Mouse (Mus musculus) midbrain, embryonic 10.5 days (tissue): ENCODE data around the gene Dcaf7. TPM values are rescaled to one million over a fixed set of nuclear protein-coding genes. Genes with fewer than 3 reads are reported as not detected.
"Not testable (repeated sequence)": the region's sequence is repeated elsewhere in the genome, so short reads cannot be mapped to it uniquely, and the experiment has no call there.

ENCODE experiments used
- DNase-seq: peaks from one replicate; pipeline ENCODE4 v3.0.0-alpha.2; 2017; ENCODE audit warnings: low spot score
- H3K27ac ChIP-seq: fragments of 300-500 bp; sonication (generic); replicated peaks from 2 replicates; pipeline ENCODE4 v1.5.1; 2016; ENCODE audit warnings: mild to moderate bottlenecking
- H3K27me3 ChIP-seq: fragments of 300-500 bp; sonication (generic); 2 replicates; pipeline ENCODE4 v1.6.1; 2016; ENCODE audit warnings: low read depth, mild to moderate bottlenecking; ENCODE audit not compliant: poor library complexity, severe bottlenecking
- H3K36me3 ChIP-seq: fragments of 300-500 bp; sonication (generic); 2 replicates; pipeline ENCODE4 v1.6.1; 2016; ENCODE audit warnings: mild to moderate bottlenecking, moderate library complexity
- H3K4me1 ChIP-seq: fragments of 300-500 bp; sonication (generic); 2 replicates; pipeline ENCODE4 v1.6.1; 2016
- H3K4me3 ChIP-seq: fragments of 300-500 bp; sonication (generic); 2 replicates; pipeline ENCODE4 v1.5.1; 2016; ENCODE audit warnings: mild to moderate bottlenecking, moderate library complexity
- H3K9me3 ChIP-seq: fragments of 300-500 bp; sonication (generic); replicated peaks from 2 replicates; pipeline ENCODE4 v1.6.1; 2016; ENCODE audit warnings: mild to moderate bottlenecking
- WGBS: fragments of 180-500 bp; shearing (Covaris S2); methylation state at CpG from one replicate; pipeline ENCODE4 v1.1.7; 2016; 5-methylcytosine and 5-hydroxymethylcytosine counted together
- polyA plus RNA-seq: library from polyadenylated mRNA; unstranded; fragments of >200 nt; fragmentation: Nextera tagmentation; extraction: Ambion mirVana; gene quantifications from 2 replicates; pipeline ENCODE4 v1.2.1, GENCODE M21; 2016

Dcaf7 gene
- polyA plus RNA-seq, 1 experiment from 2014 or later = 76.8 TPM

GRCm38 (mm10) chr11:106053921-106054320, 17.2 kb downstream of the Dcaf7 start:
- WGBS = 94% methylated on average over 2 of the region's 2 CpGs

DNA sequence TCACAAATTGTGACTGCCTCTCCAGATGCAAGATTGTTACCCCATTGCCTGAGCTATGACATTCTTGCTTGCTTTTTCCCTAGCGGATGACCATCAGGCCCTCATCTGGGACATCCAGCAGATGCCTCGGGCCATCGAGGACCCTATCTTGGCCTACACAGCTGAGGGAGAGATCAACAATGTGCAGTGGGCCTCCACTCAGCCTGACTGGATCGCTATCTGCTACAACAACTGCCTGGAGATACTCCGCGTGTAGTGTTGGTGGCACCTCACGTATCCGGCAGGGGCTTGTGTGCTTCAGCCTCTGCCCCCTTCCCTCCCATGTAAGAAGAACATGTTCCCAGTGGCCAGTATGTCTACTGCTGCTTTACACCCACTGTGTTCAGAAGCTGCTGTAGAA, 17.9 kb downstream of the Dcaf7 start:
- Histone ChIP-seq H3K36me3 (peaks cover 100% of the 10 kb centered on the region), H3K4me1 (no peaks in the 10 kb centered on the region), H3K27me3 (no peaks in the 10 kb centered on the region), H3K27ac (no peak overlapping the region), H3K4me3 (no peak overlapping the region), H3K9me3 (no peaks in the 10 kb centered on the region)
- no peak for DNase-seq
- WGBS = 97% methylated on average over 8 of the region's 8 CpGs

More at GRCm38 (mm10) chr11:106053921-106054320, 17.2 kb downstream of the Dcaf7 start:
- H3K9me3 ChIP-seq = no peaks in the 10 kb centered on the region
- peaks cover 100% of the 10 kb centered on the region for H3K36me3 ChIP-seq
- H3K27ac ChIP-seq = no peak overlapping the region
- no peaks in the 10 kb centered on the region for H3K4me1 ChIP-seq
- H3K27me3 ChIP-seq = no peaks in the 10 kb centered on the region
- DNase-seq = no peak
- no peak overlapping the region for H3K4me3 ChIP-seq

DNA sequence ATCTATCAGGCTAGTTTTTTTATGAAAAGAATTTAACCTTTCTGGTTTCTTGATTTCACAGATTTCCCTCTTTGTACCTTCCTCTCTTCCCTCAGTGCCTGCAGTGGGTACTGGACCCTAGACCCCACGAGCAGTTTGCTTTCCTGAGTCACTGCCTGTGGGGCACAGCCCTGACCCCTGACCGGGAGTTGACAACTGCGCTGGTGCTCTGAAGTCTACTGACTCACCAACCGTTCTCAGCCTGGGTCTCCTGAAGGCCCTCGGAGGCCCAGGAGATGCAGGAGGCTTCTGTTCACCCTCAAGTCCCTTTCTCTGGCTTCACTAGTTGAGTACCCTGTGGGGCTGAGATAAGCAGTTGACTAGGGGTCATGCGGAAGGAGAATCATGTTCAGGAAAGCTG, 18.7 kb downstream of the Dcaf7 start:
- DNase-seq = no peak

DNA sequence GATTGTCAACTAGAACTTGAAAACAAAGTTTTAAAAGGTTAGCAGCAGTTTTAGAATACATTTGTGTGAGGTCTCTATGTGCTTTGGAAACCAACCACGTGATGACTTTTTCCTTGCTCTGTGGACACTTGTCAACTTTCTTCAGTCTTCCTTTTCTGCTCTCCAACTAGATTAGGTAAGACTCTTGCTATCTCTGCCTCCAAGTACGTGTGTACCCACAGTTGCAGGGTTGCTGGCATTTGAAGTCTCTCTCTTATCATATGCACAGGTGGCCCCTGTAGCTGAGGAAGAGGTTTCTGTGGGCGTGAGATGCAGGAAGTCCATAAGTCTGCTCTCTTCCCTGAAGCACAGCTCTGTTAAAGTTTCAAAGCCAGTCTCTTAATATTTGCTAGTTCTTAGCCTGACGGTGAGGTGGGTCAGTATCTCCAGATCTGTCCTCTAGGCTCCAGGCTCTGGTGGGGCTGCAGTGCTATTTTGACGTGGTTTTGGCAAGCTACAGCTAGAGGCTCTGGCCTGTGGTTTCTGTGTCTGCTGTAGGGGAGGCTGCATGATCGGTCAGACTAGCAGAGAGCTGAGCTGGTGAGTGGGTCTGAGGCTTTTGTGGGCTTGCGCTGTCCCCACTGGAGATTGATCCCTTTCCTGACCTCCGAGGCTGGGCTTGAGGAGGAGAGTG, 20.3 kb downstream of the Dcaf7 start:
- DNase-seq = no peak
- no peak overlapping the region for H3K27ac ChIP-seq
- no peak overlapping the region for H3K4me3 ChIP-seq
- H3K9me3 ChIP-seq = no peaks in the 10 kb centered on the region
- peaks cover 82% of the 10 kb centered on the region for H3K36me3 ChIP-seq
- no peaks in the 10 kb centered on the region for H3K4me1 ChIP-seq
- 93% methylated on average over 8 of the region's 8 CpGs for WGBS
- no peaks in the 10 kb centered on the region for H3K27me3 ChIP-seq

More for the DNA sequence above, 18.7 kb downstream of the Dcaf7 start:
- Histone ChIP-seq H3K9me3 (no peaks in the 10 kb centered on the region), H3K4me3 (no peak overlapping the region), H3K27ac (no peak overlapping the region), H3K27me3 (no peaks in the 10 kb centered on the region), H3K36me3 (peaks cover 98% of the 10 kb centered on the region), H3K4me1 (no peaks in the 10 kb centered on the region)
- 92% methylated on average over 6 of the region's 6 CpGs for WGBS

DNA sequence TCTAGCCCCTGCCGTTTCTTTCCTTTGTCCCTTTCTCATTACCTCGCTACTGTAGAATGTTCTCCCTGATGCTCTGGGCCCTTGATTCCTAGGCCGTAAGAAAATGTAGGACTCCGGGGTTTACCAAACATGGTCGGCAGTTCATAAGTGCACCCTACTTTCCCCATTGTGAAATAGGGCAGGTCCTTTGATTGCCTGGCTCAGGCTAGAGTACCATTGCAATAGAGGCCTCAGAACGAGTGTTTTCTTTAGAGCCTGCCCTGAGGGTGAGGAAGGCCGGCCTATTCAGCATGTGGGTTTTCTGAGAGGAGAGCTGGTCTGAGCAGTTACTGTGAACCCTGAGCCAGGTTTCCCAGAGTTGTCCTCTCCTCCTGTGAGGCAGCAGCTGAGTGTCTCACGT, 21.3 kb downstream of the Dcaf7 start:
- WGBS = 87% methylated on average over 8 of the region's 8 CpGs
- H3K4me1 ChIP-seq = no peaks in the 10 kb centered on the region
- no peak overlapping the region for H3K27ac ChIP-seq
- no peak overlapping the region for H3K4me3 ChIP-seq
- peaks cover 71% of the 10 kb centered on the region for H3K36me3 ChIP-seq
- DNase-seq = no peak
- no peaks in the 10 kb centered on the region for H3K27me3 ChIP-seq
- H3K9me3 ChIP-seq = no peaks in the 10 kb centered on the region

DNA sequence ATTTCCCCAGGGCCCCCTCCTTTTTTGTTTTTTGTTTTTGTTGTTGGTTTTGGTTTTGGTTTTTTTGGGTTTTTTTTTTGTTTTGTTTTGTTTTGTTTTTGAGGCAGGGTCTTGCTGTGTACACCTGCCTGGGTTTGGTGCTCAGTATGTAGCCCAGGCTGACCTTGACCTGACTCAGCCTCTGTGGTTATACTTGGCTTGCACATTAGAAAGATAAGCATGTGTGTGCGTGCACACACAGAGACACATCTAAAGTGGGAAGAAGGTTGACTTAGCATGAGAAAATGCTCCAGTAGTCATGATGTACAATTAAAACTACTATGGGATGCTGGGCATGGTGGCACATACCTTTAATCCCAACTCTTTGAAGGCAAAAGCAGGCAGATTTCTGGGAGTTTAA, 23.9 kb downstream of the Dcaf7 start:
- Histone ChIP-seq H3K27me3 (no peaks in the 10 kb centered on the region), H3K9me3 (no peaks in the 10 kb centered on the region), H3K27ac (no peak overlapping the region), H3K4me3 (no peak overlapping the region), H3K36me3 (peaks cover 46% of the 10 kb centered on the region), H3K4me1 (no peaks in the 10 kb centered on the region)
- no peak for DNase-seq
- WGBS = 93% methylated on average over 1 of the region's 1 CpGs

- no peak overlapping the region for H3K27ac ChIP-seq
- peaks cover 39% of the 10 kb centered on the region for H3K36me3 ChIP-seq
- DNase-seq = no peak
- WGBS = 93% methylated on average over 1 of the region's 1 CpGs
- no peak overlapping the region for H3K4me3 ChIP-seq
- H3K27me3 ChIP-seq = no peaks in the 10 kb centered on the region
- H3K9me3 ChIP-seq = no peaks in the 10 kb centered on the region
- H3K4me1 ChIP-seq = no peaks in the 10 kb centered on the region
Observed at GRCm38 (mm10) chr11:106061311-106061710, 24.6 kb downstream of the Dcaf7 start.

GRCm38 (mm10) chr11:106063756-106064155, 27.1 kb downstream of the Dcaf7 start:
- Histone ChIP-seq H3K9me3 (no peaks in the 10 kb centered on the region), H3K4me1 (peaks cover 13% of the 10 kb centered on the region), H3K27ac (no peak overlapping the region), H3K27me3 (no peaks in the 10 kb centered on the region), H3K36me3 (peaks cover 14% of the 10 kb centered on the region), H3K4me3 (no peak overlapping the region)
- DNase-seq = no peak
- WGBS = 82% methylated on average over 5 of the region's 5 CpGs

DNA sequence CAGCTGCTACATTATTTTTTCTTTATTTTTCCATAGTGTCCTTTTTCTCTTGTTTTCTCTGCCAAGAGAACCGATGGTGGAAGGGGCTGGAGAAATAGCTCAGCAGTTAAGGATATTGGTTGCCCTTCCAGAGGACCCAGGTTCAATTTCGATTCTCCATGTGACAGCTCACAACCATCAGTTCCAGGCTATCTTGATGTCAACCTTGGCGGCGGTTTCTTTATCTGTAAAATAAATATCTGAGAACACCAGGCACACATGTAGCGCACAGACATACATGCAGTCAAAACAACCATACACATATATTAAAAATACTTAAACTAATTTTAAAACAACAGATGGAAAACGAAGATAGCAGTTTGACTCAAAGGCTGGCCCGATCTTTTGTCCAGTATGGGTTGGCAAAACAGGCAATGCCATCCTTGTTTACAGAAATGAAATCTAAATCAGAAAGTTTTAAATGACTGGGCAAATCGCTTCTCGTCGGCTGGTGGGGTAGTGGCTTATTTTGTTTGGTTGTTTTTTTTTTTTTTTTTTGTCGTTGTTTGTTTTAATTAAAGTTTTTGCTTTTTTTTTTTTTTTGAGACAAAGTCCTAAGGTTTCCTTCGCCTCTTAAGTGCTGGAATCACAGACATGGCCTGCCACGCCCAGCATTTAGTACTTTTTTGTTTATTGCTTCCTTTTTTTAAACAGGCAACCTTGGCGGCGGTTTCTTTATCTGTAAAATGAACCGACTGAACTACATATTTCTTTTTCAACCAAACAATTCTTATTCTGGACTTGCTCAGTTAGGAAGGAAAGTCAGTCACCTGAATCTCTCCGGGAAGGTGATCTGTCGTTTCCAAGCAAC, 28.6 kb downstream of the Dcaf7 start:
- H3K9me3 ChIP-seq = no peaks in the 10 kb centered on the region
- peak overlapping the region; percentile 83 for H3K4me3 ChIP-seq
- H3K27me3 ChIP-seq = no peaks in the 10 kb centered on the region
- peaks cover 6% of the 10 kb centered on the region; the same call in 1 of the 2 replicates for H3K36me3 ChIP-seq
- H3K27ac ChIP-seq = peak overlapping the region; percentile 85; the same call in 1 of the 2 replicates
- 48% methylated on average over 18 of the region's 18 CpGs for WGBS
- peaks cover 13% of the 10 kb centered on the region for H3K4me1 ChIP-seq
- DNase-seq = no peak

- under 1% methylated on average over 49 of the region's 49 CpGs for WGBS
- H3K9me3 ChIP-seq = no peaks in the 10 kb centered on the region
- no peaks in the 10 kb centered on the region for H3K27me3 ChIP-seq
- peak within 1 kb of the TSS; percentile 85 for H3K27ac ChIP-seq
- DNase-seq = peak; percentile 93
- H3K4me1 ChIP-seq = peaks cover 13% of the 10 kb centered on the region
- peaks cover 10% of the 10 kb centered on the region for H3K36me3 ChIP-seq
- peak within 1 kb of the TSS; percentile 83 for H3K4me3 ChIP-seq
Observed at GRCm38 (mm10) chr11:106065923-106066571, 29.4 kb downstream of the Dcaf7 start, which contains the start of gene Taco1. Gene Taco1, plus strand, starts transcription at chr11:106066061.

DNA sequence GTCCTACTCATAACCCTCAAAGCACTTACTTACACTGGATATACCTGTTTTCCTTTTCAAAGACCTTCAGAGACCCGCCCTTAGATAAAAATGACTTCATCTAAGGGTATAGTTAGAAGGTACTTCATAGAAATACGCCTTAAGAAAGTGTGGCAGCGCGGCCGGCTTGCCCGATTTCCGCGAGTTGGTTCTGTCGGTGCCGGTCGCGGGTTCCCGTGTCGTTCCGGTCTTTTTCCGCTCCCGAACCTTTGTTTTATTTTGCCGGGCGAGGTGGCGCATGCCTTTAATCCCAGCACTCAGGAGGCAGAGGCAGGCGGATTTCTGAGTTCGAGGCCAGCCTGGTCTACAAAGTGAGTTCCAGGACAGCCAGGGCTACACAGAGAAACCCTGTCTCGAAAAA, 29.9 kb downstream of the Dcaf7 start:
- 18% methylated on average over 23 of the region's 23 CpGs for WGBS
- Histone ChIP-seq H3K27ac (peak overlapping the region; percentile 85), H3K4me3 (peak overlapping the region; percentile 83), H3K4me1 (peaks cover 13% of the 10 kb centered on the region), H3K36me3 (peaks cover 13% of the 10 kb centered on the region)
- H3K27me3 ChIP-seq, H3K9me3 ChIP-seq: not testable (repeated sequence)
- peak; percentile 75 for DNase-seq

- H3K4me1 ChIP-seq = no peaks in the 10 kb centered on the region
- H3K27me3 ChIP-seq = no peaks in the 10 kb centered on the region
- no peak overlapping the region for H3K27ac ChIP-seq
- WGBS = 86% methylated on average over 3 of the region's 3 CpGs
- peaks cover 37% of the 10 kb centered on the region for H3K36me3 ChIP-seq
- no peaks in the 10 kb centered on the region for H3K9me3 ChIP-seq
- no peak for DNase-seq
- H3K4me3 ChIP-seq = no peak overlapping the region
Observed at GRCm38 (mm10) chr11:106073774-106074173, 37.1 kb downstream of the Dcaf7 start.
